Mouse (Mus musculus) thymus, postnatal 14 days (tissue): ENCODE data around the gene Fbxw7.
"Not testable (repeated sequence)": the region's sequence is repeated elsewhere in the genome, so short reads cannot be mapped to it uniquely, and the experiment has no call there.

Experiments used
- DNase-seq: peaks from one replicate; pipeline ENCODE4 v3.0.0; 2021

Fbxw7 gene

GRCm38 (mm10) chr3:84827617-84828016 lies 12.5 kb downstream of the Fbxw7 start:
- no peak for DNase-seq

GRCm38 (mm10) chr3:84829366-84829765 lies 14.3 kb downstream of the Fbxw7 start:
- DNase-seq, result no peak

GRCm38 (mm10) chr3:84836029-84836428 lies 21.0 kb downstream of the Fbxw7 start:
- DNase-seq, result no peak

GRCm38 (mm10) chr3:84837984-84838383 lies 22.9 kb downstream of the Fbxw7 start:
- no peak for DNase-seq

GRCm38 (mm10) chr3:84839499-84839898 lies 24.4 kb downstream of the Fbxw7 start:
- DNase-seq, result no peak

GRCm38 (mm10) chr3:84841271-84841670 lies 26.2 kb downstream of the Fbxw7 start:
- DNase-seq, result no peak

GRCm38 (mm10) chr3:84842793-84843192 lies 27.7 kb downstream of the Fbxw7 start:
- no peak for DNase-seq

- peak; percentile 72 for DNase-seq
Measured at GRCm38 (mm10) chr3:84843594-84843993, 28.5 kb downstream of the Fbxw7 start.

- DNase-seq, result peak; percentile 60
Measured at GRCm38 (mm10) chr3:84848798-84849197, 33.7 kb downstream of the Fbxw7 start.

- no peak for DNase-seq
Measured at GRCm38 (mm10) chr3:84850418-84850817, 35.4 kb downstream of the Fbxw7 start.

- DNase-seq, result no peak
Measured at GRCm38 (mm10) chr3:84851801-84852200, 36.7 kb downstream of the Fbxw7 start.

- DNase-seq, result no peak
Measured at GRCm38 (mm10) chr3:84852877-84853276, 37.8 kb downstream of the Fbxw7 start.

- DNase-seq, result no peak
Measured at GRCm38 (mm10) chr3:84854440-84854839, 39.4 kb downstream of the Fbxw7 start.

- no peak for DNase-seq
Measured at GRCm38 (mm10) chr3:84860669-84861068, 45.6 kb downstream of the Fbxw7 start.

- not testable (repeated sequence) for DNase-seq
Measured at GRCm38 (mm10) chr3:84861817-84862216, 46.7 kb downstream of the Fbxw7 start.

- no peak for DNase-seq
Measured at GRCm38 (mm10) chr3:84865684-84866083, 50.6 kb downstream of the Fbxw7 start.

GRCm38 (mm10) chr3:84866866-84867265 lies 51.8 kb downstream of the Fbxw7 start:
- DNase-seq, result no peak

GRCm38 (mm10) chr3:84867434-84867975 lies 52.4 kb downstream of the Fbxw7 start:
- DNase-seq, result no peak

GRCm38 (mm10) chr3:84867991-84868390 lies 52.9 kb downstream of the Fbxw7 start:
- no peak for DNase-seq

- no peak for DNase-seq
Measured at GRCm38 (mm10) chr3:84870126-84870525, 55.1 kb downstream of the Fbxw7 start.

- DNase-seq, result no peak
Measured at GRCm38 (mm10) chr3:84875306-84875705, 60.2 kb downstream of the Fbxw7 start.

- DNase-seq, result no peak
Measured at GRCm38 (mm10) chr3:84876211-84876610, 61.1 kb downstream of the Fbxw7 start.

GRCm38 (mm10) chr3:84883817-84884483 lies 68.9 kb downstream of the Fbxw7 start:
- DNase-seq, result peak; percentile 29

GRCm38 (mm10) chr3:84889648-84890047 lies 74.6 kb downstream of the Fbxw7 start:
- peak; percentile 45 for DNase-seq

GRCm38 (mm10) chr3:84890983-84891382 lies 75.9 kb downstream of the Fbxw7 start:
- no peak for DNase-seq
